Mouse (Mus musculus): Measurements from ENCODE around the gene Tekt1. TPM values are rescaled to one million over a fixed set of nuclear protein-coding genes. Genes with fewer than 3 reads are reported as not detected.

Gene Tekt1
- not detected for polyA plus RNA-seq (2014; fragmentation: Illumina TruSeq; extraction: RNeasy Lipid Tissue Mini Kit (QIAGEN cat#74804); ENCODE audit: low read depth, low replicate concordance)

DNA sequence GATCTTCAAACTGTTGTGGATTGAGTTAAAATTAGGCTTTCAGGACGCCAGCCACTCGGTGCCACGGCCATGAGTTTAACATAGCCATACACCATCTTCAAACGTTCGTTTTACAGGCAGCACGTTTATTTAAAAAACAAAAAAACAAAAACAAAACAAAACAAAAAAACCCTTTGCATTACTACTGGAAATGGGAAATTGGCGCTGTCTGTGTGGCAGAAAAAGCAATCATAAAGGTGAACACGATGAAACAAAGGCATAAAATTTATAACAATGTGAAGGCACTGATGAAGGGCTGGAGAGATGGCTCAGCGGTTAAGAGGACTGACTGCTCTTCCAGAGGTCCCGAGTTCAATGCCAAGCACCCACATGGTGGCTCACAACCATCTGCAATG is at the start of gene Tekt1:
Gene Tekt1, minus strand, starts transcription at position 96 of the 395 bp plus-strand sequence.

DNA sequence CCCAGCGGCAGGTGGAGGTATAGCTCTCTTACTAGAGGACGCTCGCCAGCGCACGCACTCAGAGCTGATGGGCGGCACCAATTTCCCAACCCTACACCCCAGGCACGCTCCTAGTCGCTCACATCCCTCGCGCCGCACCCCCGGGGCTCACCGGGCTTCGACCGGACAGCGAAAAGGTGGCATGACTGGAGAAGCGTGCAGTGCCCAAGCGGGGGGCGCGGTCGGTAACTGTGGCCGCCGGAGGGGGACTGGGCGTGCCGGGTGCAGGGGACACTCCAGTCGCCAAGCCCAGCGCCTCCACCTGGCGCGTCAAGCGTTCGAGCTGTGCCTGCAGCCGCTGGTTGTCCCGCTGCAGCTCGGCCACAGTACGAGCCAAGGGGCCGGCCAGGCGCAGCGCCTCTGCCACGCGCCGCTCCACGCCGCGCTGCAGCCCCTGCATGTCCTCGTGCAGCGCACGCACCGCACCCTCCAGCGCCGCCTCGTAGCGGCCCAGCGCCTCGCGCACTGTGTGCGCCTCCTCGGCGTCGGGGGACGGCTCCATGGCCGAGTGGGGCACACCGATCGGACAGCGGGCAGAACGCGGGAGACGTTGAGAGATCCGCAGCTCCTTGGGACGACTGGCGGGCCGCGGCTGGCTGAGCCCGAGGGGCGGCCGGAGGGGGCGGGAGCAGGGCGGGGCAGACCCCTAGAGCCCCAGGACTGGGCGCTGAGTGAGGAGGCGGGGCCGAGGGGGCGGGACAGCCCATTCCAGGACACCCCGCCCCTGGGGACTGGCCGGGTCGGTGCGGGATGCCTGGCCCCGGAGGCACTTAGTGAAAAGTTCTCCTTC is 49.1 kb upstream of the Tekt1 start, which contains the start of gene Smtnl2:
Gene Smtnl2, minus strand, starts transcription at position 621 of the 829 bp plus-strand sequence.

DNA sequence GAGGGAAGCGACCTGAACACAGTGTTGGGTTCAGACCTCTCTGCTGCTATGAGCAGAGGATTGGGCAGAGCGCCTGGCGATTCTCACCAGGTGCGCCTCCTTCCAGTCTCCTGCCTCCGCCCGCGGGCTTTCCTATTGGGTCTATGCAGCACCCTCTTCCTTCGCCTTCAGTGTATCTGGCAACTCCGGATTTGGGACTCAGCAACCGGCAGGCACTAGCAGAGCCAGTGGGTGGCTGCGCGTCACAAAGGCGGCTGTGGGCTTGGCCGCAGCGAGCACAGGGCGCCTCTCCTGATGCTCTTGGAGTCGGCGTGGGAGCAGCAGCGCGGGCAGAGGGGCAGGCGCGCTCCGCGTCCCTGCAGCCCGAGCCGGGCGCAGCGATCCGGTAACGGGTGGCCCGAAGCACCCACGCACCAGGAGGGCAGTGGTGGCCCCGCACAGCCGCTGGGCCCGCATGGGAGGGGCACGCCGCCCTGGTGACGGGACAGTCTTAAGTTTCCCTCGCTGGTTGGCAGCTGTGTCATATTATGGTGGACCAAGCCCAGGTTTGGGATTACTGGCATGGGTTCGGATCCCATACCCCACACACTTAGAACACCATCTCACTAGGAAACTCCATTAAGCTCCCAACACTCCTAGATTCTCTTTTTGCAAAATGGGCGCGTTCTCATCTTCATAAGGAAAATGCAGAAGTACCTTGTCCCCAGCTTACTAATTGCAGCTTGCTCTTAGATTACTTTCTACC is 47.9 kb downstream of the Tekt1 start, which contains the start of gene Fbxo39:
Gene Fbxo39, plus strand, starts transcription at position 294 of the 745 bp plus-strand sequence.

DNA sequence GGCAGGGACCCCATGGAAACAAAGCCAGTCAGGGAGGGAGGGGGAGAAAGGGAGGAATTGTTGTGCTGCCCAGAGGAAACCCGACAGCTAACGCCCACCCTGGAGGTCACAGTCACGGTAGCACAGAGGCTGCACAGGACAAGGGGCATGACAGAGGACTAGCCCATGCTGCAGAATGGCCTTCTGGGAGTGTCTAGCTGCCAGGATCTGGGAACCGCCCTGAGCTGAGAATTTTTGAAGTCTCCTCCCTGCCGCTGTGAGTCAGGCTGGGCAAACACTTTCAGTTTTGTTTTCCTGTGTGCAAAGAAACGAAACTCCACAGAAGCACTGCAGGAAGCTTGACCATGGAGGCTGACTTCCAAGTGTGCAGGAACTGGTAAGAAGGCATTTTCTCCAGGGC is 60.9 kb downstream of the Tekt1 start, which contains the start of gene Xaf1:
Gene Xaf1, plus strand, starts transcription at position 296 of the 400 bp plus-strand sequence.

Other genes starting within 250 kb of the Tekt1 start
- 3.4 TPM for gene Pitpnm3, start 226.7 kb downstream of the Tekt1 start, polyA plus RNA-seq (2014; fragmentation: Illumina TruSeq; extraction: RNeasy Lipid Tissue Mini Kit (QIAGEN cat#74804); ENCODE audit: low read depth, low replicate concordance)
- not detected for gene Gm43951, start 155.6 kb downstream of the Tekt1 start, polyA plus RNA-seq (2014; fragmentation: Illumina TruSeq; extraction: RNeasy Lipid Tissue Mini Kit (QIAGEN cat#74804); ENCODE audit: low read depth, low replicate concordance)
- gene 4933427D14Rik, start 155.0 kb downstream of the Tekt1 start, polyA plus RNA-seq (2014; fragmentation: Illumina TruSeq; extraction: RNeasy Lipid Tissue Mini Kit (QIAGEN cat#74804); ENCODE audit: low read depth, low replicate concordance), result 12.1 TPM
- gene Txndc17, start 154.9 kb downstream of the Tekt1 start, polyA plus RNA-seq (2014; fragmentation: Illumina TruSeq; extraction: RNeasy Lipid Tissue Mini Kit (QIAGEN cat#74804); ENCODE audit: low read depth, low replicate concordance), result 195 TPM
- gene Med31, start 146.8 kb downstream of the Tekt1 start, polyA plus RNA-seq (2014; fragmentation: Illumina TruSeq; extraction: RNeasy Lipid Tissue Mini Kit (QIAGEN cat#74804); ENCODE audit: low read depth, low replicate concordance), result 15.8 TPM
- not detected for gene Slc13a5, start 95.2 kb downstream of the Tekt1 start, polyA plus RNA-seq (2014; fragmentation: Illumina TruSeq; extraction: RNeasy Lipid Tissue Mini Kit (QIAGEN cat#74804); ENCODE audit: low read depth, low replicate concordance)
- gene Xaf1, start 60.8 kb downstream of the Tekt1 start, polyA plus RNA-seq (2014; fragmentation: Illumina TruSeq; extraction: RNeasy Lipid Tissue Mini Kit (QIAGEN cat#74804); ENCODE audit: low read depth, low replicate concordance), result 48.8 TPM
- gene Fbxo39, start 48.0 kb downstream of the Tekt1 start, polyA plus RNA-seq (2014; fragmentation: Illumina TruSeq; extraction: RNeasy Lipid Tissue Mini Kit (QIAGEN cat#74804); ENCODE audit: low read depth, low replicate concordance), result not detected
- gene Smtnl2, start 49.3 kb upstream of the Tekt1 start, polyA plus RNA-seq (2014; fragmentation: Illumina TruSeq; extraction: RNeasy Lipid Tissue Mini Kit (QIAGEN cat#74804); ENCODE audit: low read depth, low replicate concordance), result 0.57 TPM
- gene Ggt6, start 73.1 kb upstream of the Tekt1 start, polyA plus RNA-seq (2014; fragmentation: Illumina TruSeq; extraction: RNeasy Lipid Tissue Mini Kit (QIAGEN cat#74804); ENCODE audit: low read depth, low replicate concordance), result 1.6 TPM
- 14.2 TPM for gene Mybbp1a, start 78.9 kb upstream of the Tekt1 start, polyA plus RNA-seq (2014; fragmentation: Illumina TruSeq; extraction: RNeasy Lipid Tissue Mini Kit (QIAGEN cat#74804); ENCODE audit: low read depth, low replicate concordance)
- 0.66 TPM for gene Spns2, start 127.5 kb upstream of the Tekt1 start, polyA plus RNA-seq (2014; fragmentation: Illumina TruSeq; extraction: RNeasy Lipid Tissue Mini Kit (QIAGEN cat#74804); ENCODE audit: low read depth, low replicate concordance)
- gene Spns3, start 188.1 kb upstream of the Tekt1 start, polyA plus RNA-seq (2014; fragmentation: Illumina TruSeq; extraction: RNeasy Lipid Tissue Mini Kit (QIAGEN cat#74804); ENCODE audit: low read depth, low replicate concordance), result not detected
- gene Ube2g1, start 244.8 kb upstream of the Tekt1 start, polyA plus RNA-seq (2014; fragmentation: Illumina TruSeq; extraction: RNeasy Lipid Tissue Mini Kit (QIAGEN cat#74804); ENCODE audit: low read depth, low replicate concordance), result 149 TPM

All from sigmoid colon, adult 10 weeks (tissue).